Mouse (Mus musculus): Measurements from ENCODE around the gene AI182371. TPM values are rescaled to one million over a fixed set of nuclear protein-coding genes. Genes with fewer than 3 reads are reported as not detected.

The AI182371 gene
- total and polyA plus RNA-seq, 2 experiments: 129 to 592 TPM

DNA sequence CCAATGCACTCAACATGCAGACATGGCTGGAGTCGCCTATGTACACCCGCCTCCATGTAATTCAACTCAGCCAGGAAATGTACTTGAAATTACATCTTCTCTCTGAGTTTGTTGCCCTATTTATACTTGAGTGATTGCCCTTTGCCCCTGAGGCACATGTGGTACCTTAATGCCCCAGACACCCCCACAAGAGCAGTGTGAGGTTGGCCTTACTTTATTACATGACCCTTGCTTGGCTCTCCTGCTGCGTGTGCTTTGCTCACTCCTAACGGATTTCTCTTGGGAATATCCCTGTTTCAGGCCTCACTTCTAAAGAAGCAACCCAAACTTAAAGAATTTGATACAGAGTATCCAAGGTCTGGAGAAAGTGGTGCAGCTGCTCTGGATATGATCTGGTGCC, 31.1 kb downstream of the AI182371 start:
- Histone ChIP-seq H3K79me2 (ENCODE audit: control insufficient read depth, insufficient read depth, low read length) (peaks cover 3% of the 10 kb centered on the region; the same call in 1 of the 2 replicates), H3K9ac (ENCODE audit: low read depth, low read length) (no peak overlapping the region), H3K4me3 (ENCODE audit: insufficient read depth, low read depth, low read length) (no peak overlapping the region), H3K27me3 (ENCODE audit: control insufficient read depth, insufficient read depth, low read length) (no peaks in the 10 kb centered on the region), H3K4me1 (ENCODE audit: control insufficient read depth, insufficient read depth, low read length) (peaks cover 18% of the 10 kb centered on the region), H3K27ac (replicated peaks; ENCODE audit: insufficient read depth, low read depth, low read length) (peak overlapping the region; percentile 50; the same call in 1 of the 2 replicates), H3K36me3 (ENCODE audit: control insufficient read depth, insufficient read depth, low read length) (no peaks in the 10 kb centered on the region)
- no peak for DNase-seq (ENCODE audit: extremely low read depth, low read depth, low spot score)
- WGBS: 83% methylated on average over 4 of the region's 4 CpGs
- no peak for TF ChIP-seq POLR2A (IDR thresholded peaks at IDR 0.05; ENCODE audit: extremely low read depth, insufficient read depth, low read length)
- no peak for TF ChIP-seq CTCF (IDR thresholded peaks at IDR 0.05; ENCODE audit: low read depth, low read length)

DNA sequence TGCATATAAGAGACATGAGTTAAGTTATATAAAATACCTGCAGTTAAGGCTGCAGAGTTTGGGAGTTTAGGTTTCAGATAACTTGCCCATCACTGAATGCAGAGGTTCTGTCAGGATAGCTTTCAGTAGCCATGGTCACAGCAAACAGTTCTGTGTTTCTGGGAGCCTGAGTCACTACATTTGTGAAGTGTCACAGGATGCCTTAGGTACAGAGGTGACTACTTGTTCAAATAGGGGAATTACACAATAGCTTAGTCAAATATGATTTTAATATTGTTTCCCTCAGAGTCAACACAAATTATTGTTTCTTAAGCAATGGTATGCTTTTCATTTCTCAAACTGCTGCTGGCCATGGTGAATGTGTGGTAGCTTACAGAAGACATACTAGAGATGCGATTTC, 32.2 kb downstream of the AI182371 start:
- Histone ChIP-seq H3K27ac (replicated peaks; ENCODE audit: insufficient read depth, low read depth, low read length) (peak overlapping the region; percentile 50), H3K27me3 (ENCODE audit: control insufficient read depth, insufficient read depth, low read length) (no peaks in the 10 kb centered on the region), H3K36me3 (ENCODE audit: control insufficient read depth, insufficient read depth, low read length) (no peaks in the 10 kb centered on the region), H3K4me1 (ENCODE audit: control insufficient read depth, insufficient read depth, low read length) (peaks cover 21% of the 10 kb centered on the region), H3K79me2 (ENCODE audit: control insufficient read depth, insufficient read depth, low read length) (peaks cover 3% of the 10 kb centered on the region; the same call in 1 of the 2 replicates), H3K9ac (ENCODE audit: low read depth, low read length) (no peak overlapping the region), H3K4me3 (ENCODE audit: insufficient read depth, low read depth, low read length) (no peak overlapping the region)
- peak; percentile 81 for DNase-seq (ENCODE audit: extremely low read depth, low read depth, low spot score)
- WGBS: 43% methylated on average over 1 of the region's 1 CpGs
- TF ChIP-seq CTCF (IDR thresholded peaks at IDR 0.05; ENCODE audit: low read depth, low read length) (no peak), POLR2A (IDR thresholded peaks at IDR 0.05; ENCODE audit: extremely low read depth, insufficient read depth, low read length) (no peak)

DNA sequence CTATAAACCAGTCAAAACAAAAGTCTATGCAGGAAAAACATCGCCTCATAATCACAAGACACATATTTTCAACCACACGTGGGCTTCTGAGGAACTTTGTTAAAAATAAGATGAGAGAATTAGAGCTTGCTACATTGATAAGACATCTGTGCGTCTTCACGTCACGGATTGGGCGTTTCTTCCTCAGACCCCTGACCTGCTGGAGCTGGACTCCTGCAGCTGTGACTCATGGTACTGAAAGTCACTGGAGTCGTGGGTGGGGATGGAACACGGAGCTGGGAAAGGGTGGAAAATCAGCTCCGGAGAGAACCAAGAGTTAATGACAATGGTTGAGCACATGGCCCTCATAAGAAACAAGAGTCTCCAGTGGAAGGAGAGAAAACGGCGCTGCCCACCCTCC, 34.2 kb downstream of the AI182371 start:
- H3K79me2 ChIP-seq (ENCODE audit: control insufficient read depth, insufficient read depth, low read length): peaks cover 3% of the 10 kb centered on the region; the same call in 1 of the 2 replicates
- no peaks in the 10 kb centered on the region for H3K36me3 ChIP-seq (ENCODE audit: control insufficient read depth, insufficient read depth, low read length)
- H3K9ac ChIP-seq (ENCODE audit: low read depth, low read length): no peak overlapping the region
- H3K4me1 ChIP-seq (ENCODE audit: control insufficient read depth, insufficient read depth, low read length): peaks cover 30% of the 10 kb centered on the region
- no peak overlapping the region for H3K4me3 ChIP-seq (ENCODE audit: insufficient read depth, low read depth, low read length)
- H3K27me3 ChIP-seq (ENCODE audit: control insufficient read depth, insufficient read depth, low read length): no peaks in the 10 kb centered on the region
- DNase-seq (ENCODE audit: extremely low read depth, low read depth, low spot score): no peak
- 92% methylated on average over 11 of the region's 11 CpGs for WGBS
- TF ChIP-seq CTCF (IDR thresholded peaks at IDR 0.05; ENCODE audit: low read depth, low read length) (no peak), POLR2A (IDR thresholded peaks at IDR 0.05; ENCODE audit: extremely low read depth, insufficient read depth, low read length) (no peak)
- H3K27ac ChIP-seq (replicated peaks; ENCODE audit: insufficient read depth, low read depth, low read length): no peak overlapping the region

DNA sequence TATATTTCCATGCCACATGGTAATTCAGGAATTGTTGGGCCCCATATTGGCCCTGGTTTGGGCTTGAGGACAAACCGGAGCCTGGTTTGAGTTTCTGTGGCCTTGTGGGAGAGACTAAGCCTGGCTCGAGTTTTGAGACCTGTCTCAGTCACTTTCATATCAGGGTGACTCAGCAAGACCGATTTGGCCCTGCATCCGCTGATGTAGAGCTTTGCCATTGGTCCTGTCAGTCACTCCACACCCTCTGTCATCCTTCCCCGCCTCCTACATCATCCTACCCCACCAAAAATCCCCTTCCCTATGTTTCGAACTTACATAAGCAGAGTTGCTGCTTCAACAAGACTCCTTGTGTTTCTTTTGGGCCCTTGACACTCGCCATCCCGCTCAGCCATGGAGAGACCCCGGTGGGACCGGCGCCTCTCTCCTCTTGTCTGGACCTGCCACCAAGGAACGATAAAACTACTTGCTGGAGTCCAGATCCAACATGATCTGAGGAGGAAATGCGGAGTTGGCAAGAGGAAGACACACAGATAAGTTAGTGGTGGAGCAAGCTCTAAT, 34.7 kb downstream of the AI182371 start:
- Histone ChIP-seq H3K36me3 (ENCODE audit: control insufficient read depth, insufficient read depth, low read length) (no peaks in the 10 kb centered on the region), H3K27ac (replicated peaks; ENCODE audit: insufficient read depth, low read depth, low read length) (no peak overlapping the region), H3K79me2 (ENCODE audit: control insufficient read depth, insufficient read depth, low read length) (peaks cover 3% of the 10 kb centered on the region; the same call in 1 of the 2 replicates), H3K4me3 (ENCODE audit: insufficient read depth, low read depth, low read length) (no peak overlapping the region), H3K9ac (ENCODE audit: low read depth, low read length) (no peak overlapping the region), H3K4me1 (ENCODE audit: control insufficient read depth, insufficient read depth, low read length) (peaks cover 33% of the 10 kb centered on the region), H3K27me3 (ENCODE audit: control insufficient read depth, insufficient read depth, low read length) (no peaks in the 10 kb centered on the region)
- WGBS: 91% methylated on average over 13 of the region's 13 CpGs
- no peak for DNase-seq (ENCODE audit: extremely low read depth, low read depth, low spot score)
- TF ChIP-seq CTCF (IDR thresholded peaks at IDR 0.05; ENCODE audit: low read depth, low read length) (no peak), POLR2A (IDR thresholded peaks at IDR 0.05; ENCODE audit: extremely low read depth, insufficient read depth, low read length) (no peak)

DNA sequence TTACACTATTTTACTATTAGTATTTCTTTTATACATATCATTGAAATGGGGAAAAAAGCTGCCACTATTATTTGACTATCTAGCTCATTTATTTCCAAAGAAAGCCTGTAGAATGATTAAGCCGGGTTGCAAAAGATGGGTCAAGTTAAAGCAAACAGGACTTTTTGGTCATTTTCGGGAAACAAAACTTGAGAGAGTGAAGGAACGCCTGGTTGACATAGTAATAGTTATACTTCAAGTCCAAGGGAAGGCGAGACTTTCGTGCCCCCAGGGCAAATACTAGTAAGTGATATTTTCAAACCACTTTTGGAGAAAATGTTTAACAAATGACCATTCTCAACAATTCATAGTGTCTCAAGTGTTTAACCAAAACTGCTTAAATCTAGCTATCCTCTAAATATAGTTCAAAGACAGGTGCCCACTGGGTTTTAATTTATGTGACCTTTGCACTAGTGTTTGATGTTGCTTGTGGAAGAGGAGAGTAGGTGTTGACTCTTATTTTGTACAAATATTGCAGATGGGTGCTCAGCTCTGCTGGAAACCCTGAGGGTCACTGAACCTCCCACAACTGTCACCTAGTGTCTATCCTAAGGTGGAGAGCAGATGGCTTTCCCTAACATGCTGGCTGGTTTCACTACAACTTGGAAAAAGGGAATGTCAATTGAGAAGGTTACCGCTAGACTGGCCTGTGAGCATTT, 37.9 kb downstream of the AI182371 start:
- WGBS: 31% methylated on average over 6 of the region's 6 CpGs
- Histone ChIP-seq H3K4me1 (ENCODE audit: control insufficient read depth, insufficient read depth, low read length) (peaks cover 24% of the 10 kb centered on the region), H3K9ac (ENCODE audit: low read depth, low read length) (peak overlapping the region; percentile 58), H3K27ac (replicated peaks; ENCODE audit: insufficient read depth, low read depth, low read length) (peak overlapping the region; percentile 90), H3K4me3 (ENCODE audit: insufficient read depth, low read depth, low read length) (no peak overlapping the region), H3K79me2 (ENCODE audit: control insufficient read depth, insufficient read depth, low read length) (peaks cover 16% of the 10 kb centered on the region; the same call in 1 of the 2 replicates), H3K27me3 (ENCODE audit: control insufficient read depth, insufficient read depth, low read length) (no peaks in the 10 kb centered on the region), H3K36me3 (ENCODE audit: control insufficient read depth, insufficient read depth, low read length) (no peaks in the 10 kb centered on the region)
- DNase-seq (ENCODE audit: extremely low read depth, low read depth, low spot score): peak; percentile 92
- no peak for TF ChIP-seq CTCF (IDR thresholded peaks at IDR 0.05; ENCODE audit: low read depth, low read length)
- no peak for TF ChIP-seq POLR2A (IDR thresholded peaks at IDR 0.05; ENCODE audit: extremely low read depth, insufficient read depth, low read length)

DNA sequence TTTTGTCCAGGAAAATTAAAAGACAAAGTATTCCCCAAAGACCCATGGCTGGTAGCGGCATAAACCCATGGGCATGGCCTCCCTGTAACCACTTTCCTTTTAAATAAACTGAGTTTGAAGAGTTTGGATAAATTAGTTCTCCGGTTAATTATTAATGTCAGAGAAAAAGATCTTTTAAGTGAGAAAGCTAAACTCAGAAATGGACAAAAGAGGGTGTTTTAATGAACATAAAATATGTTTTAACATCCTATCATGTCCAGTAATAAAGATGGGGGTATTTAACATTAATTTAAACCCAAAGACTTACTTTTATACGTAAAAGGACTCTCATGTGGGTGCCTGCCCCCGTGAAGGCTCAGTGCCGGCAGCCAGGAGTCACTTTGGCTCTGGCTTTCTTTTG, 40.0 kb downstream of the AI182371 start, which contains the start of gene Hc:
Hc (minus strand) TSS at position 101 of the 400 bp plus-strand sequence.
- peak; percentile 77 for DNase-seq (ENCODE audit: extremely low read depth, low read depth, low spot score)
- peaks cover 19% of the 10 kb centered on the region; the same call in 1 of the 2 replicates for H3K79me2 ChIP-seq (ENCODE audit: control insufficient read depth, insufficient read depth, low read length)
- no peaks in the 10 kb centered on the region for H3K27me3 ChIP-seq (ENCODE audit: control insufficient read depth, insufficient read depth, low read length)
- peak within 1 kb of the TSS; percentile 94 for H3K9ac ChIP-seq (ENCODE audit: low read depth, low read length)
- TF ChIP-seq CTCF (IDR thresholded peaks at IDR 0.05; ENCODE audit: low read depth, low read length) (no peak), POLR2A (IDR thresholded peaks at IDR 0.05; ENCODE audit: extremely low read depth, insufficient read depth, low read length) (no peak)
- H3K27ac ChIP-seq (replicated peaks; ENCODE audit: insufficient read depth, low read depth, low read length): peak within 1 kb of the TSS; percentile 99
- peaks cover 4% of the 10 kb centered on the region for H3K36me3 ChIP-seq (ENCODE audit: control insufficient read depth, insufficient read depth, low read length)
- H3K4me3 ChIP-seq (ENCODE audit: insufficient read depth, low read depth, low read length): peak within 1 kb of the TSS; percentile 94
- H3K4me1 ChIP-seq (ENCODE audit: control insufficient read depth, insufficient read depth, low read length): peaks cover 23% of the 10 kb centered on the region
- 22% methylated on average over 5 of the region's 5 CpGs for WGBS
